Mouse (Mus musculus): ENCODE results near the gene Dct. TPM values are rescaled to one million over a fixed set of nuclear protein-coding genes. Genes with fewer than 3 reads are reported as not detected.

The Dct gene
- total RNA-seq, 2 experiments from 2014 or later = 1.2 to 1.5 TPM

DNA sequence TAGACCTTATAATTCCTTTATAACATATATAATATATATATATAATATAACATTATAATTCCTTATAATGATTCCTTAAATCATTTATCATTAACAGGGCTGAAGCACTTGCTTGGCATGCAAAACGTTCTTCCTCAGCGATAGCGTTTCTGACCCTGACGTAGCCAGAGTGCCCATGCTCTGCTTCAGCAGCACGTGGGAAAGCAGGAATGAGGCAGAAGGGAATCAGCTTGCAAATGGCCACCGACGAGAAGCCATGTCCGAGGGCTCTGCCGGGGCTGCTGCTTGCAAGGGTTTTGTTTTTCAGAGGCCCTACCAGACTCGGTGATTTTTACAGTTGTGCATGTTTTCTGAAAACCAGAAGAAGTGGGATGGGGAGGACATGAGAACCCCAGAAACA lies 1.6 kb downstream of the Dct start:
- DNase-seq (ENCODE audit: low spot score in 2 of 2) = no peak
- intact Hi-C loops (cut with DNase I) = no loop called here

DNA sequence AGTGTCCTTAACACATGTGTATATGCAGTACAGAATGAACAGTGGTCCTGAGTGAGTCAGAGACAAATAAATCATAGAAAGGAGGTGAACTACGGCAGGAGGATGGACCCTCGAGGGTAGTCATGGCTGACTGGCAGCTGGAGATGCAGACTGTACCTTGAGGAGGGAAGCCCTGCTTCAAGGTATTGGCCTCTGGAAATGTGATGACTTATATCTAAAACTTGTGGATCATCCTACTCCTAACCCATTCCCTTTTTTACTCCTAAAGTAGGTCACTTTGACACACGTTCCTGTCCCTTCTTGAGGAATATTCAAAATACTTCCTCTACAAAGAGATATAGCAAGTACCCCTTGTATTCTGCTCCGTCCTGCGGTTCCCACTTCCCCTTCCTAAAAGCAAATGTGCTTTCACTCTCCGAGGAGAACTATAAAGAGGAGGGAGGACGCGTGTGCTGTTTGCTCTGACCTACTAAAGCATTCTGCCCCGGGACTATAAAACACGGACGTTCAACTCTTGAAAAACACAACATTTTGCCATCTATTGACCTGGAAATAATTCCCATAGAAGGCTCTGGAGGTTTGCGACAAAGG lies 2.3 kb downstream of the Dct start:
- intact Hi-C loops (cut with DNase I) = no loop called here
- no peak for DNase-seq (ENCODE audit: low spot score in 2 of 2)

GRCm38 (mm10) chr14:118042963-118043362 lies 9.1 kb downstream of the Dct start:
- intact Hi-C loops (cut with DNase I) = no loop called here
- peak in 1 of 2 experiments; percentile 18 for DNase-seq (ENCODE audit: low spot score in 2 of 2)

- DNase-seq (ENCODE audit: low spot score in 2 of 2) = no peak
- intact Hi-C loops (cut with DNase I) = no loop called here
Measured at GRCm38 (mm10) chr14:118042066-118042762, 9.8 kb downstream of the Dct start.

- intact Hi-C loops (cut with DNase I) = no loop called here
- no peak for DNase-seq (ENCODE audit: low spot score in 2 of 2)
Measured at GRCm38 (mm10) chr14:118040550-118041250, 11.3 kb downstream of the Dct start.

DNA sequence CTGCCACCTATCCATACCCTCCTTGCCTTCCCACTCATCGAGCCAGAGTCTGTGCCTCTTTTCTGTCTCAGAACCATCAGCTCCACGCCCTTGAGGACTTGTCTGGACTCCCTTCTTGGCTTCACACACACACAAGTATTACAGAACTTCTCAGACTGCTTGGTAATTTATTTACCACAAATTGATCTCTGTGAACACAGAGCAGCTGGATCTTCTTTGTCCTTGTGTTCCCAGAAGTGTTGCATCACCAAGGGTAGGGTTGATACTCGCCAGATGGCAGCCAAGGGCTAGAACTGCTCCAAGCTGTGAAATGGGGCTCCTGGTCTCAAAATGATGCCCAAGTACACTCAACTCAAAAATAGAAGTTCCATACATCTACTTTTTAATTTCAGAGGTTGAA lies 13.0 kb downstream of the Dct start:
- no peak for DNase-seq (ENCODE audit: low spot score in 2 of 2)
- intact Hi-C loops (cut with DNase I) = no loop called here

- DNase-seq (ENCODE audit: low spot score in 2 of 2) = no peak
- intact Hi-C loops (cut with DNase I) = no loop called here
Measured at GRCm38 (mm10) chr14:118027564-118027963, 24.5 kb downstream of the Dct start.

- DNase-seq (ENCODE audit: low spot score in 2 of 2) = no peak
- intact Hi-C loops (cut with DNase I) = no loop called here
Measured at GRCm38 (mm10) chr14:118021867-118022543, 30.0 kb downstream of the Dct start.

DNA sequence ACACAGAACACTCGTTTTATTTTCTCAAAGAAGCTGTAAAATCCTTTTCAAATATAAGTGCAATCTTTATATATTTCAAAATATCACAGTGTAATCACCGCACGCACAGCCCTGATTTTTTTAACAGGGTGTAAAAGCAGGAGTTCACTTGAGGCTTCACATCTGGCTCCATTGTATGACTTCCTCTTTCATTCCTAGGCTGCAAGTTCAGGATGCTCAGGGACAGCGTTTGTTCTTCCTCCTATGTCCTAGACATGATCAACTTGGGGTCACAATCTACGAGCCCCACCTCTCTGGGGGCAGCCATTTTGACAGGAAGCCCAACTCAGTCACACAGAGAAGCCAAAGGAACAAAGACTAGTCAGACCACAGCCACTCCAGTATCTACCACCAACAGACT lies 32.7 kb downstream of the Dct start:
- DNase-seq (ENCODE audit: low spot score in 2 of 2) = no peak
- intact Hi-C loops (cut with DNase I) = no loop called here

GRCm38 (mm10) chr14:118013237-118013636 lies 38.8 kb downstream of the Dct start:
- intact Hi-C loops (cut with DNase I) = no loop called here

DNA sequence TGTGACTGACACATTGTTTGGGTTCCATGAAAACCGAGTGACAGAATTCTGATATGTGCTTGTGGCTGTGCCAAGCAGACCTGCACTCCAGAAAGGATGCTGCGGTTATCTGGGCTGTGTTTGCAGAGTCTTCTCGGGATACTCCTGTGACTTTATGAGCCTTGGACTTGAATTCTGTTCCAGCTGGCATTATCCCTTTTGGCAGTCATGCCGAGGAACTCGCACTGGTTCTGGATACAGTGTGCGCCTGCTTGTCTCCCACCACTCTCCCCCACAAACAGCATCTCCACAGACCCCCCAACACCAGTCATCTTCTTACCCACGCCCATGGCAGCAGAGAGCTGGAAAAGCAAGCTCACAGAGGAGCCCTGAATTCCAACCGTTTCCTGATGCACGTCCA lies 42.5 kb downstream of the Dct start:
- intact Hi-C loops (cut with DNase I) = loop anchor here (5.0 to 10.0 kb wide), 4 partner anchors 83 to 585 kb away; partner anchors contain the start of genes Gpr180 and Tgds
- DNase-seq (ENCODE audit: low spot score in 2 of 2) = no peak

More at GRCm38 (mm10) chr14:118013237-118013636, 38.8 kb downstream of the Dct start:
- no peak for DNase-seq (ENCODE audit: low spot score in 2 of 2)

DNA sequence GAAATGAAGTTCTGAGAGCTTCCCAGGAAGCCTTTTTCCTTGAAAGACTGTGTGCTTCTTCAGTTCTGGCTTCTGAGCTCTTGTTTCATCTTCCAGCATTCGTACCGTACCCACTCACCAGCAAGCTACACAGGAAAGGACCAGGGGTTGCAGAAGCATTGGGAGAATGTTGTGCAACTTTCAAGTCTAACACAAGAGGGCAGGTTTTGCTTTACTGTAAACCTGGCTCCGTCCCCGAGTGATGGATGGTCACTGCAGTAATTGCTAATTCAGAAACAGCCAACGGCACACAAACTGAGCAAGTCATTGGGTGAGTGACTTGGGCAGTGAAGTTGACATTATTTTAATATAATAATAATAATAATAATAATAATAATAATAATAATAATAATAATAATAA lies 46.3 kb downstream of the Dct start:
- DNase-seq (ENCODE audit: low spot score in 2 of 2) = peak; percentile 68 to 71
- intact Hi-C loops (cut with DNase I) = loop anchor here (5.0 to 10.0 kb wide), 4 partner anchors 87 to 589 kb away; partner anchors contain the start of genes Gpr180 and Tgds

DNA sequence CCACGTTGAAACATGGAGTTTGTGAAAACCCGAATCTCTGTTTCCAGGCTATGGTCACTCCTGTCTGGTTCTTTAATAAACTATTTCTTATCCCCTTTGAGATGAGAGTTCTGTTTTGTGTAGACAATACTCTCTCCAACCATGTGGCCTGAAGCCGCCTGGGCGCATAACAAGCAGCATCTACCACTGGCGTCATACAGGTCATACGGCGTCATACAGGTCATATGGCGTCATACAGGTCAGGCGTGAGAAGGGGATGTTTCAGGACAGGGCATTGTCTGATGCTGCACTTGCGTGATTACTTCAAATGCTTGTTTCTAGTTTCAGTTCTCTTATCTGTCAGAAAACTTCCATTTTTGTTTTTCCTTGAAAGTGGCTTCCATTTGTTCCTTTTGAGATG lies 47.6 kb downstream of the Dct start:
- DNase-seq (ENCODE audit: low spot score in 2 of 2) = no peak
- intact Hi-C loops (cut with DNase I) = loop anchor here (10.0 kb wide), 2 partner anchors 130 to 590 kb away; partner anchors contain the start of genes Gpr180 and Tgds

DNA sequence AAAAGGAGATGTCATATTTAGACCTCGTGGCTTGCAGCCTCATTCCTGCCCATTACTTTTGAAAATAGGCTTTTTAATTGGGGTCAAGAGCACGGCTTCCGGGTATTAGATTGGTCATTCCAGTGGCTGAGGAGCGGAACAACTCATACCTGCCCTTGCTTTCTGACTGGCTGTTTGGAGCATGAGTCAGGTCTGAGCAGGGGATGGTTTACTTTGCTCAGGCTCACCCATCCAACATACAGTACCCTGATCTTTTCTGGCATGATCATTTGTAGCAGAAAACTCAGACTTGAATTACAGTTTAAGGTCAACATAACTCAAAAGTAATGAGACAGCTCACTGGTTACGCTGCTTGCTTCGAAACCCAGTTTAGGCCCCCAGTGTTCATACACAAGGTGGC lies 58.2 kb downstream of the Dct start:
- intact Hi-C loops (cut with DNase I) = no loop called here
- DNase-seq (ENCODE audit: low spot score in 2 of 2) = no peak

- DNase-seq (ENCODE audit: low spot score in 2 of 2) = no peak
- intact Hi-C loops (cut with DNase I) = no loop called here
Measured at GRCm38 (mm10) chr14:117992600-117993256, 59.3 kb downstream of the Dct start.

GRCm38 (mm10) chr14:117990203-117990602 lies 61.8 kb downstream of the Dct start:
- no peak for DNase-seq (ENCODE audit: low spot score in 2 of 2)
- intact Hi-C loops (cut with DNase I) = no loop called here

DNA sequence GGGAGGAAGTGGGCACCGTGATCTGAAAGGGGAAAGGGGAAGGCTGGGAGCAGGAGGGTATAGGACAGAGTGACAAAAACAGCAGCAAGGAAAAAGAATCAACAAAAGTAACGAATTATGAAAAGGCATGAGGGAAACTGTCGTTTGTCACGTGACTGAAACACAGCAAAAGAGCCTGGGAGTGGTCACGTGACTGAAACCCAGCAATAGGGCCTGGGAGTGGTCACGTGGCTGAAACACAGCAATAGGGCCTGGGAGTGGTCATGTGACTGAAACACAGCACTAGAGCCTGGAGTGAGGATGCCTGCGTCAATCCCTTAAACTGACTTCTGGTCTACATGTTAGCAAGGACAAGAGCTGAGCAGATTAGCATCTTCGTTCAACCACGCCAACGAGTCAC lies 63.6 kb downstream of the Dct start:
- no peak for DNase-seq (ENCODE audit: low spot score in 2 of 2)
- intact Hi-C loops (cut with DNase I) = no loop called here

GRCm38 (mm10) chr14:117981532-117981931 lies 70.5 kb downstream of the Dct start:
- peak; percentile 64 to 77 for DNase-seq (ENCODE audit: low spot score in 2 of 2)
- intact Hi-C loops (cut with DNase I) = no loop called here

DNA sequence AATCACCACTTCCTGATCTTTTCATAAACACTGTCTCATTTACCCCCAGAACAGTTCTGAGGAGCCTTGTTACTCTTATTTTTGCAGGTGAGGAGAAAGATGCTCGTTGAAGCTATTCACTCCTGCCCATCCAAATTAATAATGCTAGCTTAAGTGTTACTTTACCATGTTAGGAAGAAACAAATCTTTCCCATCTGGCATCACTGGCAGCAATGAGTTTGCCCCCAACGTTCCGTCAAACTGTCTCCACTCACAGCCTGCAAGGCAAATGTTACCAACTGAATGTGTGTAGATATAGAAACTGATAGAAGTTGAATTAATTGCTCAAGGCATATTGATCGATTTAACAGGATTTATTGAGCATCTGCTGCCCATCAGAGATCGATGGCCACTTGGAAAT lies 79.5 kb downstream of the Dct start:
- intact Hi-C loops (cut with DNase I) = no loop called here
- no peak for DNase-seq (ENCODE audit: low spot score in 2 of 2)
